Mouse (Mus musculus) layer of hippocampus, adult 2 months (tissue): Measurements from ENCODE around the gene Dpy30. TPM values are rescaled to one million over a fixed set of nuclear protein-coding genes. Genes with fewer than 3 reads are reported as not detected.
"Not testable (repeated sequence)": the region's sequence is repeated elsewhere in the genome, so short reads cannot be mapped to it uniquely, and the experiment has no call there.

Experiments
- DNase-seq, 2 experiments: peaks; one replicate each; pipeline ENCODE4 v3.0.0; 2022; ENCODE audit warnings: low spot score in 2 of 2
- H3K27ac ChIP-seq: fragments of 200-600 bp; 2 replicates; pipeline ENCODE4 v1.8.1; 2022
- H3K4me3 ChIP-seq: fragments of 200-600 bp; 2 replicates; pipeline ENCODE4 v1.8.1; 2022; ENCODE audit warnings: mild to moderate bottlenecking
- CTCF ChIP-seq: fragments of 200-600 bp; conservative IDR thresholded peaks from 2 replicates; pipeline ENCODE4 v1.8.1; 2022; ENCODE audit warnings: antibody characterized with exemption, mild to moderate bottlenecking, moderate library complexity
- long read RNA-seq, 2 experiments: library from polyadenylated mRNA; stranded (forward); transcript quantifications; one replicate each; pipeline ENCODE4 v2.0.0; 2021; ENCODE audit warnings: borderline mapping rate in 2 of 2
- total RNA-seq, 2 experiments: library from RNA; stranded (reverse); gene quantifications; 2 replicates each; pipeline ENCODE4 v1.2.3; 2021

Gene Dpy30
- 10 to 100 TPM; 49.0 to 53.1 TPM for total RNA-seq
- long read RNA-seq, experiment 1, transcript Dpy30-206 (5 exons, 734 nt): major isoform, 20 of 24 reads
- long read RNA-seq, experiment 1, partial matches to known transcripts: 0 of 24 reads
- long read RNA-seq, experiment 1, other reads (novel, unspliced or antisense): 2 of 24 reads
- long read RNA-seq, experiment 2, transcript Dpy30-206 (5 exons, 734 nt): major isoform, 30 of 33 reads
- long read RNA-seq, experiment 2, partial matches to known transcripts: 0 of 33 reads
- long read RNA-seq, experiment 2, other reads (novel, unspliced or antisense): 2 of 33 reads

GRCm38 (mm10) chr17:74323844-74324243 is at the start of gene Dpy30:
TSS of gene Dpy30 (minus strand) at chr17:74323944.
- TF ChIP-seq CTCF: no peak
- DNase-seq: no peak
- no peak within 1 kb of the TSS for H3K4me3 ChIP-seq
- no peak within 1 kb of the TSS for H3K27ac ChIP-seq

- Histone ChIP-seq H3K27ac (no peak overlapping the region), H3K4me3 (no peak overlapping the region)
- no peak for DNase-seq
- no peak for TF ChIP-seq CTCF
Observed at GRCm38 (mm10) chr17:74363592-74363991, 39.8 kb upstream of the Dpy30 start.

- H3K27ac ChIP-seq: no peak overlapping the region
- DNase-seq: no peak
- TF ChIP-seq CTCF: no peak
- H3K4me3 ChIP-seq: peak overlapping the region; percentile 85; the same call in 1 of the 2 replicates
Observed at GRCm38 (mm10) chr17:74341151-74341550, 17.4 kb upstream of the Dpy30 start.

GRCm38 (mm10) chr17:74338937-74339804 is 15.4 kb upstream of the Dpy30 start, which contains the start of gene Spast:
TSS of gene Spast (plus strand) at chr17:74338987.
- DNase-seq: peak; percentile 50 to 63
- peak within 1 kb of the TSS; percentile 85 for H3K4me3 ChIP-seq
- no peak for TF ChIP-seq CTCF
- peak within 1 kb of the TSS; percentile 94 for H3K27ac ChIP-seq

- peak; percentile 94 to 96 for DNase-seq
- H3K27ac ChIP-seq: peak overlapping the region; percentile 94
- peak overlapping the region; percentile 85 for H3K4me3 ChIP-seq
- no peak for TF ChIP-seq CTCF
Observed at GRCm38 (mm10) chr17:74338225-74338931, 14.6 kb upstream of the Dpy30 start.

GRCm38 (mm10) chr17:74331049-74331676 is 7.4 kb upstream of the Dpy30 start:
- TF ChIP-seq CTCF: no peak
- Histone ChIP-seq H3K4me3 (no peak overlapping the region), H3K27ac (no peak overlapping the region)
- DNase-seq: no peak

GRCm38 (mm10) chr17:74328146-74328545 is 4.4 kb upstream of the Dpy30 start:
- not testable (repeated sequence) for H3K4me3 ChIP-seq, H3K27ac ChIP-seq
- TF ChIP-seq CTCF: peak; percentile 77
- DNase-seq: peak; percentile 13 to 39

GRCm38 (mm10) chr17:74327195-74327594 is 3.5 kb upstream of the Dpy30 start:
- H3K4me3 ChIP-seq, DNase-seq, H3K27ac ChIP-seq: not testable (repeated sequence)

- DNase-seq: no peak
Observed at GRCm38 (mm10) chr17:74322400-74323054, 1.2 kb downstream of the Dpy30 start.

GRCm38 (mm10) chr17:74318721-74319120 is 5.0 kb downstream of the Dpy30 start:
- no peak overlapping the region for H3K27ac ChIP-seq
- DNase-seq: no peak
- peak; percentile 40 for TF ChIP-seq CTCF
- no peak overlapping the region for H3K4me3 ChIP-seq

More at GRCm38 (mm10) chr17:74322400-74323054, 1.2 kb downstream of the Dpy30 start:
- Histone ChIP-seq H3K4me3 (no peak overlapping the region), H3K27ac (no peak overlapping the region)
- TF ChIP-seq CTCF: peak; percentile 49

- TF ChIP-seq CTCF: peak; percentile 34; the same call in 1 of the 2 replicates
- Histone ChIP-seq H3K27ac (peak overlapping the region; percentile 92), H3K4me3 (peak overlapping the region; percentile 63)
- peak; percentile 80 to 83 for DNase-seq
Observed at GRCm38 (mm10) chr17:74316309-74316863, 7.4 kb downstream of the Dpy30 start.
